Mouse (Mus musculus) hindbrain, embryonic 16.5 days (tissue): ENCODE measurements at regions not wholly inside any gene's neighbourhood (a gene's known extent, or its start where the extent isn't known, plus 50 kb on each side); places are given as distances from the start of the nearest gene placed in this dataset.

ENCODE experiments used
- ATAC-seq: fragments of 200-750 bp; cut with Nextera tagmentation; 2 replicates; pipeline ENCODE4 v1.8.0; 2017; ENCODE audit warnings: moderate TSS enrichment, moderate library complexity
- H3K27ac ChIP-seq: fragments of 300-500 bp; sonication (generic); 2 replicates; pipeline ENCODE4 v1.5.1; 2014; ENCODE audit warnings: low read depth, mild to moderate bottlenecking, control low read depth, low read length, moderate library complexity
- H3K27me3 ChIP-seq: fragments of 300-500 bp; sonication (generic); replicated peaks from 2 replicates; pipeline ENCODE4 v1.6.1; 2014; ENCODE audit warnings: low read length; ENCODE audit not compliant: control insufficient read depth, insufficient read depth
- H3K36me3 ChIP-seq: fragments of 300-500 bp; sonication (generic); 2 replicates; pipeline ENCODE4 v1.6.1; 2014; ENCODE audit warnings: mild to moderate bottlenecking, low read length, moderate library complexity, mixed read lengths; ENCODE audit not compliant: control insufficient read depth, insufficient read depth
- H3K4me1 ChIP-seq: fragments of 300-500 bp; sonication (generic); 2 replicates; pipeline ENCODE4 v1.6.1; 2014; ENCODE audit warnings: low read depth, low read length; ENCODE audit not compliant: control insufficient read depth, insufficient read depth
- H3K4me2 ChIP-seq: fragments of 300-500 bp; sonication (generic); 2 replicates; pipeline ENCODE4 v1.6.1; 2014; ENCODE audit warnings: mild to moderate bottlenecking, low read length, control low read depth, moderate library complexity
- H3K4me3 ChIP-seq: fragments of 300-500 bp; sonication (generic); 2 replicates; pipeline ENCODE4 v1.5.1; 2014; ENCODE audit warnings: mild to moderate bottlenecking, low read length, control low read depth, moderate library complexity
- H3K9ac ChIP-seq: fragments of 300-500 bp; sonication (generic); 2 replicates; pipeline ENCODE4 v1.6.1; 2014; ENCODE audit warnings: low read depth, mild to moderate bottlenecking, control low read depth, low read length, moderate library complexity
- H3K9me3 ChIP-seq: fragments of 300-500 bp; sonication (generic); 2 replicates; pipeline ENCODE4 v1.6.1; 2014; ENCODE audit warnings: mild to moderate bottlenecking, low read length, moderate library complexity; ENCODE audit not compliant: control insufficient read depth
- WGBS: fragments of 180-500 bp; shearing (Covaris S2); extraction: QIAGEN DNeasy Blood & Tissue Kit; methylation state at CpG from one replicate; pipeline ENCODE4 v1.1.7; 2014; 5-methylcytosine and 5-hydroxymethylcytosine counted together

DNA sequence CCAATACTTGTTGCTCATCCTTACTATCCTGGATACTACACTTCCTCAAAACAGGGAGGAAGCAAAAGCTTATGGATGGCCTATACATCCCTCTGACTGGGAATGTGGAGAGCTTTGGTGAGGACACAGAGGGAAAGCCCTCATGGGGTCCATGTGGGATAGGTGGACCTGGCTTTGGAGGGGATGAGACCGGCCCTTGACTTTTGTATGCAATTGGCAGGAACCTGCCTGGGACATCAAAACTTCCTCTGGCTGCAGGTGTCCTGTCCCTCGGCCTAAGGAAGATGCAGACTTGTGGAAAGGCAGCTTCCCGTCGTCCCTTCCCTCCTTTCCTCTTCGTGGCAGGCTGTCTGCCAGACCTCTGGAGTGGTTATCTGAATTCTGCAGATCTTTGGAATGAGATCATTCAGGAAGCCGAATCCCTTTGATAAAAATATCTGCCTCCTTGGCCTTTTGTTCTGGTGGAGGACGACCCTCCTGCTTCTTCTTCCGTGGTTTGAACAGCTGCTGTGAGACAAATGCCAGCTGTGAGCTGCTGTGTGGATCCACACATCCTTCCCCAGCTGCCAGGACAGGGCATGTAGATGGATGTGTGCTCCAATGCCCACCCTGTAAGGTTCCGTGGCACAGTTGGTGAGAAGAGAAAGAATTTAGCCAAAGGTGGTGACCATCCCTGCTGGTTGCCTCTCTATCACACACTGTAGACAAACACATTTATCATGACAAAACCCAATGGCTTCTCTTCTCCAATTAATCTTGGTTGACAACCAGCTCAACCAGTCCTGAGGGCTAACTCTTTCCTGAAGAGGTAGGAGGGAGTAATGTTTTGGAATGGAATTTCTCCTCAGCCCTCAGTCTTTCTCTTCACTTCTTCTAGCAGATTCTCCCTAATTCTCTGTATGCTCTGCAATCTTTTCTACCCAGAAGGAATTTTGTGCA is 57.9 kb upstream of the Rapgef5 start:
- H3K4me2 ChIP-seq: no peak overlapping the region
- no peaks in the 10 kb centered on the region for H3K27me3 ChIP-seq
- H3K9me3 ChIP-seq: no peaks in the 10 kb centered on the region; the same call in 1 of the 2 replicates
- WGBS: 44% methylated on average over 9 of the region's 9 CpGs
- no peak overlapping the region for H3K4me3 ChIP-seq
- no peak overlapping the region for H3K27ac ChIP-seq
- no peaks in the 10 kb centered on the region for H3K4me1 ChIP-seq
- no peak overlapping the region for H3K9ac ChIP-seq
- no peaks in the 10 kb centered on the region for H3K36me3 ChIP-seq
- no peak for ATAC-seq

DNA sequence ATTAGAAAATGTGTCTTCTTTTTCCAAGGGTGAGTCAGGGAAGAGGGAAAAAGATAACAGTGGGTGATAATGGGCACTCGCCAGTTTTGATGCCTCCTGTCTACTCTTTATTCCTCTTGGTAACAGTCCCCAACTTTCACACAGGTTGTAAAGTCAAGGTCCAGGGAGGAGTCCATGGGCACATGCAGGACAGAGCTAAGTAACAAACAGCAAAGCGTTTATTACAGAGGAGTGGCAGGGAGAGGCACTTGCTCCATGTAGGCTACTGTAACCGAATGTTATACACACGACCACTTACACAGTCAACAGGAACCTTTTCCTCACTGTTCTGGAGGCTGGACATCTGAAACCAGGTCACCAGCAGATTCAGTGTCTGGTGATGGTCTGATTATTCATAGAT is 56.7 kb upstream of the Rapgef5 start:
- no peaks in the 10 kb centered on the region for H3K36me3 ChIP-seq

GRCm38 (mm10) chr12:117465206-117465605 is 51.1 kb upstream of the Rapgef5 start:
- H3K36me3 ChIP-seq: no peaks in the 10 kb centered on the region
- H3K27me3 ChIP-seq: no peaks in the 10 kb centered on the region; the same call in 1 of the 2 replicates
- no peak overlapping the region for H3K9ac ChIP-seq
- no peaks in the 10 kb centered on the region; the same call in 1 of the 2 replicates for H3K9me3 ChIP-seq
- no peak overlapping the region for H3K4me2 ChIP-seq
- no peak overlapping the region for H3K27ac ChIP-seq
- no peak for ATAC-seq
- 87% methylated on average over 3 of the region's 3 CpGs for WGBS
- H3K4me1 ChIP-seq: no peaks in the 10 kb centered on the region; the same call in 1 of the 2 replicates
- no peak overlapping the region for H3K4me3 ChIP-seq

More for the DNA sequence above, 56.7 kb upstream of the Rapgef5 start:
- H3K4me2 ChIP-seq: no peak overlapping the region
- no peak for ATAC-seq
- no peak overlapping the region for H3K27ac ChIP-seq
- no peak overlapping the region for H3K4me3 ChIP-seq
- no peak overlapping the region for H3K9ac ChIP-seq
- WGBS: 95% methylated on average over 4 of the region's 4 CpGs
- H3K27me3 ChIP-seq: no peaks in the 10 kb centered on the region
- H3K4me1 ChIP-seq: no peaks in the 10 kb centered on the region
- no peaks in the 10 kb centered on the region; the same call in 1 of the 2 replicates for H3K9me3 ChIP-seq

DNA sequence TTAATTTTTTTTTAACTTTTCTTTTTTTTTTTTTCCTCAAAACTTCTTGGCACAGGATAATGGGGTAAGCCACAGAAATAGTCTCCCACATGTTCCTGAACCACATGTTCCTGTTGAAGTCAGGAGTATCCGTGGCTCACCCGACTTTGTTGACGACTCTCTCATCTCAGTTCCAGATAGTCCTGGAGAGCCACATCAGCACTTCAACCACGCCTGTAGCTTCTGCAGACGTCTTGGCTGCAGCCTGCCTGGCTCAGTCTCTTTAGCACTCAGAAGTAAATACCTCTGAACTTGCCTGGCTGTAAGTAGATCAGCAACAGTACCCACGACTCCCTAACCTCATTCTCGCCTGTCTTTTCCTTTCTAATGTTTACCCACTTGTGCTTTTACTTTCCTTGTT is 50.3 kb upstream of the Rapgef5 start:
- H3K9ac ChIP-seq: no peak overlapping the region
- H3K9me3 ChIP-seq: no peaks in the 10 kb centered on the region; the same call in 1 of the 2 replicates
- ATAC-seq: no peak
- no peaks in the 10 kb centered on the region; the same call in 1 of the 2 replicates for H3K27me3 ChIP-seq
- H3K27ac ChIP-seq: no peak overlapping the region
- no peaks in the 10 kb centered on the region for H3K36me3 ChIP-seq
- WGBS: 66% methylated on average over 7 of the region's 7 CpGs
- no peak overlapping the region for H3K4me2 ChIP-seq
- H3K4me3 ChIP-seq: no peak overlapping the region
- H3K4me1 ChIP-seq: no peaks in the 10 kb centered on the region; the same call in 1 of the 2 replicates
